Mouse (Mus musculus): ENCODE data around the gene Hoxd1. TPM values are rescaled to one million over a fixed set of nuclear protein-coding genes. Genes with fewer than 3 reads are reported as not detected.
A peak's percentile ranks its signal among the peaks of the same experiment; 100 is the strongest.

The Hoxd1 gene
- total and polyA plus RNA-seq, 2 experiments from 2014 or later = 0.26 to 0.46 TPM

DNA sequence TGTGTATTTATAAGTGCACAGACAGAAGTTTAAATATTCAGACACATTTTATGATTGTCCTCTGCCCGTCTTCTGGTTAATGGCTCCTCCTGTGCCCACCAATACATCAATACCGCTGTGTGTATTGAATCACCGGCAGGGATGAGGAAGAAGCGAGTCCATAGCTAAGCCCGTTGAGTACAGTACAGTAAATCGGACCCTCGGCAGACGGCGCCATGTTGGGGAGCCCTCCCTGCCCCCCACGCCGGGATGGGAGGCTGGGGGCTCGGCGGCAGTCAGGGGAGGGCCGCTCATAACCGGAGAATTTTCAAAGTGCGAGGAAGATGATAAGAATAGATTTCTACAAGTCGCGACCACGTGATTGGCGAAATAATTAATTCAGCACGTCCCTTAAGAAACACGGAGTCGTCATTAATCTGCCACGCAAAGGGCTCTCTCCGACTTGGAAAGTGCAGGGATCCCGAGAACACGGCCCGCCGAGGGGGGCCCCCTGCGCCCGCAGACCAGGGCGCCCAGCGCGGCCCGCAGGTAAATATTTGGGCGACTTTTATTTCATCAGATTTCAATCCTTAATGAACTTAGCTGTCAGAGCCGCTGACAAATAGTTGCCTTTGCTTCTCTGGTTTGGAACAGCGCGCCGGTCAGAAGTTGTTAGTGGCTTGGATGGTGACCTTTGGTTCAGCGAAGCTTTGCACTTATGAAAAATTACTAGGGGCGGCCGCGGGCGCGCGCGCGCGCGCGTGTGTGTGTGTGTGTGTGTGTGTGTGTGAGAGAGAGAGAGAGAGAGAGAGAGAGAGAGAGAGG lies 30.1 kb upstream of the Hoxd1 start:
- whole genome bisulfite sequencing = 1% methylated on average over 52 of the region's 52 CpGs
- Histone ChIP-seq H3K9me3 (ENCODE audit: low read length) (no peaks in the 10 kb centered on the region), H3K4me2 (ENCODE audit: low read depth, low read length) (peak overlapping the region; percentile 49), H3K4me1 (ENCODE audit: insufficient read depth, low read length) (no peaks in the 10 kb centered on the region), H3K9ac (replicated peaks; ENCODE audit: low read length) (peak overlapping the region; percentile 49), H3K4me3 (ENCODE audit: low read length) (peak overlapping the region; percentile 34), H3K27ac (peak overlapping the region; percentile 72), H3K36me3 (ENCODE audit: insufficient read depth, low read length) (no peaks in the 10 kb centered on the region), H3K27me3 (ENCODE audit: insufficient read depth, low read length) (peaks cover 61% of the 10 kb centered on the region)
- DNase-seq (ENCODE audit: low spot score) (no peak), ATAC-seq (no peak)
- TF ChIP-seq CTCF (IDR thresholded peaks at IDR 0.05; ENCODE audit: low read depth) = no peak

GRCm38 (mm10) chr2:74733317-74733661 lies 29.5 kb upstream of the Hoxd1 start:
- Histone ChIP-seq H3K36me3 (ENCODE audit: insufficient read depth, low read length) (no peaks in the 10 kb centered on the region), H3K4me2 (ENCODE audit: low read depth, low read length) (peak overlapping the region; percentile 49), H3K4me1 (ENCODE audit: insufficient read depth, low read length) (no peaks in the 10 kb centered on the region), H3K27ac (peak overlapping the region; percentile 84), H3K27me3 (ENCODE audit: insufficient read depth, low read length) (peaks cover 59% of the 10 kb centered on the region), H3K4me3 (ENCODE audit: low read length) (peak overlapping the region; percentile 34), H3K9ac (replicated peaks; ENCODE audit: low read length) (peak overlapping the region; percentile 49; the same call in 1 of the 2 replicates), H3K9me3 (ENCODE audit: low read length) (no peaks in the 10 kb centered on the region)
- DNase-seq (ENCODE audit: low spot score) (peak; percentile 24), ATAC-seq (no peak)
- under 1% methylated on average over 16 of the region's 16 CpGs for WGBS
- no peak for TF ChIP-seq CTCF (IDR thresholded peaks at IDR 0.05; ENCODE audit: low read depth)

- no peak for ATAC-seq
- Histone ChIP-seq H3K27ac (peak overlapping the region; percentile 84), H3K4me3 (ENCODE audit: low read length) (peak overlapping the region; percentile 34), H3K4me2 (ENCODE audit: low read depth, low read length) (peak overlapping the region; percentile 49), H3K27me3 (ENCODE audit: insufficient read depth, low read length) (peaks cover 59% of the 10 kb centered on the region), H3K4me1 (ENCODE audit: insufficient read depth, low read length) (no peaks in the 10 kb centered on the region), H3K36me3 (ENCODE audit: insufficient read depth, low read length) (no peaks in the 10 kb centered on the region), H3K9me3 (ENCODE audit: low read length) (no peaks in the 10 kb centered on the region), H3K9ac (replicated peaks; ENCODE audit: low read length) (peak overlapping the region; percentile 49; the same call in 1 of the 2 replicates)
- DNase-seq (ENCODE audit: low spot score) = peak; percentile 19
- TF ChIP-seq CTCF (IDR thresholded peaks at IDR 0.05; ENCODE audit: low read depth) = no peak
- WGBS = 2% methylated on average over 6 of the region's 6 CpGs
Measured at GRCm38 (mm10) chr2:74733765-74734164, 29.0 kb upstream of the Hoxd1 start.

- no peak for TF ChIP-seq CTCF (IDR thresholded peaks at IDR 0.05; ENCODE audit: low read depth)
- H3K27ac ChIP-seq = peak overlapping the region; percentile 84
- peaks cover 59% of the 10 kb centered on the region for H3K27me3 ChIP-seq (ENCODE audit: insufficient read depth, low read length)
- DNase-seq (ENCODE audit: low spot score) (peak; percentile 35), ATAC-seq (no peak)
- peak overlapping the region; percentile 49 for H3K4me2 ChIP-seq (ENCODE audit: low read depth, low read length)
- peak overlapping the region; percentile 16 for H3K4me3 ChIP-seq (ENCODE audit: low read length)
- peak overlapping the region; percentile 53; the same call in 1 of the 2 replicates for H3K9ac ChIP-seq (replicated peaks; ENCODE audit: low read length)
- no peaks in the 10 kb centered on the region for H3K9me3 ChIP-seq (ENCODE audit: low read length)
- WGBS = 3% methylated on average over 13 of the region's 13 CpGs
- H3K36me3 ChIP-seq (ENCODE audit: insufficient read depth, low read length) = no peaks in the 10 kb centered on the region
- H3K4me1 ChIP-seq (ENCODE audit: insufficient read depth, low read length) = no peaks in the 10 kb centered on the region
Measured at GRCm38 (mm10) chr2:74734451-74734850, 28.3 kb upstream of the Hoxd1 start.

- H3K9me3 ChIP-seq (ENCODE audit: low read length) = no peaks in the 10 kb centered on the region
- H3K4me2 ChIP-seq (ENCODE audit: low read depth, low read length) = peak overlapping the region; percentile 49
- peaks cover 58% of the 10 kb centered on the region for H3K27me3 ChIP-seq (ENCODE audit: insufficient read depth, low read length)
- TF ChIP-seq CTCF (IDR thresholded peaks at IDR 0.05; ENCODE audit: low read depth) = no peak
- ATAC-seq (no peak), DNase-seq (ENCODE audit: low spot score) (peak; percentile 18)
- H3K9ac ChIP-seq (replicated peaks; ENCODE audit: low read length) = peak overlapping the region; percentile 53
- peak overlapping the region; percentile 84 for H3K27ac ChIP-seq
- 2% methylated on average over 27 of the region's 27 CpGs for WGBS
- H3K4me3 ChIP-seq (ENCODE audit: low read length) = peak overlapping the region; percentile 33
- H3K36me3 ChIP-seq (ENCODE audit: insufficient read depth, low read length) = no peaks in the 10 kb centered on the region
- no peaks in the 10 kb centered on the region for H3K4me1 ChIP-seq (ENCODE audit: insufficient read depth, low read length)
Measured at GRCm38 (mm10) chr2:74734996-74735811, 27.6 kb upstream of the Hoxd1 start.

DNA sequence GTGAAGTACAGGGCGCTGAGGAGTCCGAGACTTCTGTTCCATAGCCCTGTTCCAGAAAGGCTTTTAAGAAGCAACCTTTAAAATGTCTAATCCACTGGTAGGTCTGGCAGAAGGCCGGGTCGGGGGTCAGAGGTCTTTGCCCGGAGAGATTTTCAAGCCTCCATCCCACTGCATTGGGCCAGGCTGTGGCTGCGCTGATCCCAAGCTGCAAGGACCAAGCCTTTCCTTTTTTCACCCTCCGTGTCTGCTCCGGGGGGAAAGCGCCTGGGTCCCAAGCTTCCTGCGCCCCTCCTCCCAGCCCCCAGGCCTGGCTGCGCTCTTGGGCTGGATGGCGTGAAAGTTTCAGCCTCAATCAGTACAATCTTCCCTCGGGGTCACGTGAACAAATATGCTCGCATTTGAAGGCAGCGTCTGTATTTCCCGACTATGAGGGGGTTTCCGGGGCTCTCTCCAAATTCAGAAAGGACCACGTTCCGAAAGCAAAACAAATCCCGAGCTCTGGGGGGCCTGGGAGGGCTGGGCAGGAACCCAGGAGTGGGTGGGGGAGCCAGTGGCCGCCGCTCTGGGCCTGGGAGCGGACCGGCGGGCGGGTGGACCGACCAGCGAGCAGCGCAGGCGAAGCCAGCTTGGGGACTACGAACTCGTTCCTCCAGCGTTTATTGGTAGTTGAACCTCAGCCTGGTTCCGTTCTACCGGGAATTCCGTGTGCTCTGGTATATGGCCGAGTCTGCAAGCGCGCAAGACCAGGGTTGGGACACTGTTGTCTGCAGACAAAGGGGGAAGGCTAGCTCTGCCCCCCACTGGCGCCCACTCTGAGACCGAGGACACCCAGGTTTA lies 26.7 kb upstream of the Hoxd1 start:
- DNase-seq (ENCODE audit: low spot score) = peak; percentile 66
- Histone ChIP-seq H3K27ac (peak overlapping the region; percentile 84), H3K27me3 (ENCODE audit: insufficient read depth, low read length) (peaks cover 55% of the 10 kb centered on the region), H3K4me3 (ENCODE audit: low read length) (peak overlapping the region; percentile 33), H3K36me3 (ENCODE audit: insufficient read depth, low read length) (no peaks in the 10 kb centered on the region), H3K9me3 (ENCODE audit: low read length) (no peaks in the 10 kb centered on the region), H3K4me1 (ENCODE audit: insufficient read depth, low read length) (no peaks in the 10 kb centered on the region), H3K4me2 (ENCODE audit: low read depth, low read length) (peak overlapping the region; percentile 49), H3K9ac (replicated peaks; ENCODE audit: low read length) (peak overlapping the region; percentile 53)
- ATAC-seq = no peak
- no peak for TF ChIP-seq CTCF (IDR thresholded peaks at IDR 0.05; ENCODE audit: low read depth)
- WGBS = under 1% methylated on average over 42 of the region's 42 CpGs
